Mouse (Mus musculus) layer of hippocampus, postnatal 36 days (tissue): ENCODE data around the gene Hspa1a. TPM values are rescaled to one million over a fixed set of nuclear protein-coding genes. Genes with fewer than 3 reads are reported as not detected.
"Not testable (repeated sequence)": the region's sequence is repeated elsewhere in the genome, so short reads cannot be mapped to it uniquely, and the experiment has no call there.

Experiments
- DNase-seq, 2 experiments: peaks; one replicate each; pipeline ENCODE4 v3.0.0; 2022
- total RNA-seq, 2 experiments: library from RNA; stranded (reverse); gene quantifications; 2 replicates each; pipeline ENCODE4 v1.2.3; 2021

Hspa1a gene
- total RNA-seq, 2 experiments from 2014 or later: 19.1 to 26.6 TPM

- DNase-seq: no peak
These were observed 7.3 kb downstream of the Hspa1a start for GRCm38 (mm10) chr17:34964640-34965049.

GRCm38 (mm10) chr17:34962841-34963240 is 9.1 kb downstream of the Hspa1a start:
- no peak for DNase-seq

GRCm38 (mm10) chr17:34962125-34962524 is 9.8 kb downstream of the Hspa1a start:
- DNase-seq: no peak

DNA sequence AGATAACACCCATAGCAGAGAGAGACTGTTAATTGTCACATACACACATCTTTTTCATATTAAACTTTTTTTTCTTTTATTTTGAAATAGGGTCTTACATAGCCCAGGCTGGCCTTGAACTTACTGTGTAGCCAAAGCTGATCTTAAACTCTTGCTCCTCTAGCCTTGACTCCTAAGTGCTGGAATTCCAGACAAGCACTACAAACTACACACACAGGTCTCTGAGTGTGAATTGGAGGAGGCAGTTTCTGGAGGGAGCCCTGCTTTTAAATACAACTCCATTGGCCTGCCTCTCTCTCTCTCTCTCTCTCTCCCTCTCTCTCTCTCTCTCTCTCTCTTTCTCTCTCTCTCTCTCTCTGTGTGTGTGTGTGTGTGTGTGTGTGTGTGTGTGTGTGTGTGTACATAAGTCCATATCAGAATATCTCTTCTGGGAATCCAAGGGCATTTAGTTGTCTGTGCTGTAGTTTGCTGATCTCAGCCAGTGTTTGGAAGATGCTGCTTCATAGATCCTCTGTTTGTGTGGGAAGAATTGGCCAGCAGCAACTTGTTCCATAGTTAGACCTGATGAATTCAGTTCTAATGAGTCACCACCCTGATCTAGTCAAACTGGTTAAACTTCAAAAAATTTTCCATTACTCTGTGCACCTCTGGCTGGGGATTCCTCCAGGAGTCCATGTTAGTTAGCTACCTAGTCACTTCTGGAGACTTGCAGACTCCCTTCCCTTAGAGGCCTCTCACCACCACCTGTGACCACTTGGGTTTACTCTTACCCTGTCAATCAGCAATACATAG is 11.1 kb downstream of the Hspa1a start:
- no peak for DNase-seq

DNA sequence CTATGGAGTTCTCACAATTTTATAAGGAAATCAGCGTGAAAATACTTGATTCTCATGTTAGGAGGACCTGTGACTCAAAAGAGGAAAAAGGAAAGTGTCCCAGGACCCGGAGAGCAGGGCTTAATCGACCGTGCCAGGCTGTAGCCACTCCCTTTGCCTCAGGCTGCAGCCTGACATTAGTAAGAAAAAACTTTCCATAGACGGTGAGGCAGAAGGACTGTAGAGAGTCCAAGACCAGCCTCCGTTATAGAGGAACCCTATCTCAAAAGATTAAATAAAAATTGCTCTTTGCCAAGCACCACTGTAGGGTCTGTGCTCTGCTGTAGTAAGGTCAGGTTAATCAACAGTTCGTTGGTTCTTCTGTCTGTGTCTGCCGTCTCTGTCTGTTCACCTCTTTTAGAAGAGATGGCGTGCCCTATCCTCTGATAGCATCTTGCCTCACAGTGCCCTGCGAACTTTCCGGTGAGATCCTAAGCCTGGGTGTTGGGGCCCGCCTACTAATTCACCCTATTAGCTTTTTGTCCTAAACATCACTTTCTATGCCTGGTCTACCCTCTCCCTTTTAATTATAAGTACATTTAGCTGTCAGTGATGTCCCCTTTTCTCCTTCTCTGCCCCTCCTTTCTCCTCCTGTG is 12.0 kb downstream of the Hspa1a start:
- DNase-seq: no peak

DNA sequence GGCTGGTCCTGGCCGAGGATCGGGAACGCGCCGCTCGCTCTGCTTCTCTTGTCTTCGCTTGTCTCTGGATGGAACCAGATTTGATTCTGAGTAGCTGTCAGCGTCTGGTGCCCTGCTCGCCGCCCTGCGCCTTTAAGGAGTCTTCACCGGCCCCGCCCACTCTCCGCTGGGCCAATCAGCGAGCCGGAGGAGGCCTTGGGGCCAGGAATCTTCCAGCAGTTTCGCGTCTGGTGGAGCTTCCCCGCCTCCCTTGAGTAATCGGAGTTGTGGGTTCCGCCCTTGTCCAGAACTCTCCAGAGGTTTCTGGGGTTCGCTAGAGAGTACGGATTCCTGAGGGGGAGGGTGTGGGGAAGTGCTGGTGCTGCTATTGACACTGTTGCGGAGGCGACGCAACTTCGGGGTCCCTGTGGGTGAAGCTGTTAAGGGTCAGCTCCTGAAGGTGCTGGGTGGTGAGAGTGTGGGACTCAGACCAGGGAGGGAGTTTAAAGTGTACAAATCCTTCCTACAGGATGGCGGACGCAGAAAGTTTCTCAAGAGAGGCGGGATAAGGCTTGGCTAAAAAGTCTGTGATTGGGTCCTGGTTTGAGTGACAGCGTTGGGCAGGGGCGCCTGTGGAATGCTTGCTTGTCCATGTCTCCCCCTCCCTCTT is 12.7 kb downstream of the Hspa1a start, which contains the start of gene Hspa1b:
Gene Hspa1b, minus strand, starts transcription at position 109 of the 649 bp plus-strand sequence.
- peak; percentile 83 to 85 for DNase-seq

DNA sequence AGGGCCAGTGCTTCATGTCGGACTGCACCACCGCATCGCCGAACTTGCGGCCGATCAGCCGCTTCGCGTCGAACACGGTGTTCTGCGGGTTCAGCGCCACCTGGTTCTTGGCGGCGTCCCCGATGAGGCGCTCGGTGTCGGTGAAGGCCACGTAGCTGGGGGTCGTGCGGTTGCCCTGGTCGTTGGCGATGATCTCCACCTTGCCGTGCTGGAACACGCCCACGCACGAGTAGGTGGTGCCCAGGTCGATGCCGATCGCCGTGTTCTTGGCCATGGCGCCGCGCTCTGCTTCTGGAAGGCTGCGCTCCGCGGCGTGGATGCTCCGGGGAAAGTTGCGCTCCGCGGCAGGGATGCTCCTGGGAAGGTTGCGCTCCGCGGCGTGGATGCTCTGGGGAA is 13.2 kb downstream of the Hspa1a start:
- DNase-seq: not testable (repeated sequence)

DNA sequence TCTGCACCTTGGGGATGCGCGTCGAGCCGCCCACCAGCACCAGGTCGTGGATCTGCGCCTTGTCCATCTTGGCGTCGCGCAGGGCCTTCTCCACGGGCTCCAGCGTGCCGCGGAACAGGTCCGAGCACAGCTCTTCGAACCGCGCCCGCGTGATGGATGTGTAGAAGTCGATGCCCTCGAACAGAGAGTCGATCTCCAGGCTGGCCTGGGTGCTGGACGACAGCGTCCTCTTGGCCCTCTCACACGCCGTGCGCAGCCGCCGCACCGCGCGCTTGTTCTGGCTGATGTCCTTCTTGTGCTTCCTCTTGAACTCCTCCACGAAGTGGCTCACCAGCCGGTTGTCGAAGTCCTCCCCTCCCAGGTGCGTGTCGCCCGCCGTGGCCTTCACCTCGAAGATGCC is 14.0 kb downstream of the Hspa1a start:
- not testable (repeated sequence) for DNase-seq

DNA sequence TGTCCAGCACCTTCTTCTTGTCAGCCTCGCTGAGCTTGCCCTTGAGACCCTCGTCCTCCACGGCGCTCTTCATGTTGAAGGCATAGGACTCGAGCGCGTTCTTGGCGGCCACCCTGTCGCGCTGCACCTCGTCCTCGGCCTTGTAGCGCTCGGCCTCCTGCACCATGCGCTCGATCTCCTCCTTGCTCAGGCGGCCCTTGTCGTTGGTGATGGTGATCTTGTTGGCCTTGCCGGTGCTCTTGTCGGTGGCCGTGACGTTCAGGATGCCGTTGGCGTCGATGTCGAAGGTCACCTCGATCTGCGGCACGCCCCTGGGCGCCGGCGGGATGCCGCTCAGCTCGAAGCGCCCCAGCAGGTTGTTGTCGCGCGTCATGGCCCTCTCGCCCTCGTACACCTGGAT is 14.7 kb downstream of the Hspa1a start:
- DNase-seq: not testable (repeated sequence)

DNA sequence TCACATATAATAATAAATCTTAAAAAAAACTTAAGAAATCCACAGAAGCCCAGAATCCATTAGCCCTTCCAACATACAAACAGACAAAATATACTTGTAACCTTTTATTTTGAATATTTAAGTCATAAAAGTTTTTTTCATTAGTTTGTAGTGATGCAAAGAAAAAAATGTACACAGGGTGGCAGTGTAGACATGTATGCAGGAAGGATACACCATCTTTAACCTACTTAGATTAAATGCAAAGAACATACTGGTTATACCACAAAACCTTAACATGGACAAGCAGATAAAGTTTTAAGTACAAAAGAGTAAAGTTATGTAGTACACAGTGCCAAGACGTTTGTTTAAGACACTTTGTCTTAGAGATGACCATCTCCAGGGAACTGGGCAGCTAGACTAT is 15.6 kb downstream of the Hspa1a start:
- no peak for DNase-seq

DNA sequence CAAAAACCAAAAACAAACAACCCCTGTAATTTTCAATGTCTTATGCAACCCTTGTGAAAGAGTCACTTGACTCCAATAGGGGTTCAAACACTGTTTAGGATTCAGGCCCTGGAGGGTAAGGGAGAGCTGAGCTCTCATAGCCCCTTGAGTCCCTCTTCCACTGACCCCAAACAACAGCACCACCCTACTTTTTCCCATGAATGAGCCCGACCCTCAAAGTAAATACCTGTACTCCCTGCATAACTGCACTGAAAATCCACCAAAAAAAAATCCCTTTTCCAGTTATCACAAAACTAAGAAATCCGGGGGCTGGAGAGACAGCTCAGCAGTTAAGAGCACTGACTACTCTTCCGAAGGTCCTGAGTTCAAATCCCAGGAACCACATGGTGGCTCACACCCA is 16.1 kb downstream of the Hspa1a start:
- no peak for DNase-seq

- no peak for DNase-seq
These were observed 17.1 kb downstream of the Hspa1a start for GRCm38 (mm10) chr17:34954831-34955230.

DNA sequence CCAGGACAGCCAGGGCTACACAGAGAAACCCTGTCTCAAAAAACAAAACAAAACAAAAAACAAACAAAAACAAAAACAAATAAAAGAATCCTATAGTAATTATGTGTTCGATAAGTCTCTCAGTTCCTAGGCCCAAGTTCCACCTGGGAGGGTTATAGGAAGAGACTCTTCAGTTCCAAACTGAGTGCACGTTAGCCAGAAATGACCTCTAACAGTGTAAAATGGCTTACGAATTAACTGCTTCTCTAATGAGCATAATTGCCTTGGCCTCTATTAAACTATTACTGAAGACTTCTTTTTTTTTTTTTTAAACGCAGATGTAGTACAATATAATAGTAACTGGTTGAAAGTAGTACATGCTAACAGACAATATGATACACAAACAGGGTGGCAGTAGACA is 18.1 kb downstream of the Hspa1a start:
- no peak for DNase-seq

DNA sequence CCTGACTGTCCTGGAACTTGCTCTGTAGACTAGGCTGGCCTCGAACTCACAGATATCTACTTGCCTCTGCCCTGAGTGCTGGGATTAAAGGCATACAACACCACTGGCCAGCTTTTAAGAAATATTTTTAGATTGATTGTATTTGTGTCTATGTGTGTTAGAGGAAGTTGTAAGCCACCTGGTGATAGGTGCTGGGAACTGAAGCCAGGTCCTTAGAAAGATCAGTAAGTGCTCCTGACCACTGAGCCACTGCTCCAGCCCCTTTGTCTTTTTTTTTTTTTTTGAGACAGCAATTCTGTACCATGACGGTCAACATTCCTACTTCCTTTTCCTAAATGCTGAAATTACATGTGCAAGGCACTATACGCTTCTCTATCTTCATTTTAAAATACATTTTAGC is 18.7 kb downstream of the Hspa1a start:
- DNase-seq: no peak

DNA sequence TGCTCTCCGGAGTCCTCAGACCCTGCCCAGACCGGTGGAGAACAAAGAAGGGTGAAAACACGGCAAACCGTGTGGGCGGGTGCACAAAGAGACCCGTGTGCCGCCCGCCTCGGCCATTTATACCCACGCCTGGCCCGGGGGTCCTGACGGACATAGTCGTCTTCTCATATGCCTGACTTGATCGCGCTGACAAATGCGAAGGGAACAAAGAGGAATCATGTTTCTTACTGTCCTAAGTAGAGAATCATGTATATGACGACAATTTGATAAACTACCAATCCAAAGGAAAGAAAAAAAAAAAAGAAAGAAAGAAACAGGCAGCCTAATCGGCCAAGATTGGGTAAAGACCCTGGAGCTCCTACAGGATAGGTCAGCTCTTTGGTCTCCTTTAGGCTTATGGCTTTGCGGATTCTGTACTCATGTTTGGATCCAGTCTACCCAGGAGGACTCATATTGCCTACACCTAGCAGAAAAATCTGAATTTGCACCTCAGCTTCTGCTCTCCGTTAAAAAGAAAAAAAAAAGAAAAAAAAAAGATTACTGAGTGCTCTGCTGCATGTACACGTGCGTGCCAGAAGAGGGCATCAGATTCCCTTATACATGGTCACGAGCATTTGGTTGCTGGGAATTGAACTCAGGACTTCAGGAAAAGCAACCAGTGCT is 19.4 kb downstream of the Hspa1a start:
- DNase-seq: peak; percentile 74 to 76

GRCm38 (mm10) chr17:34951636-34952377 is 20.1 kb downstream of the Hspa1a start:
- DNase-seq: no peak

DNA sequence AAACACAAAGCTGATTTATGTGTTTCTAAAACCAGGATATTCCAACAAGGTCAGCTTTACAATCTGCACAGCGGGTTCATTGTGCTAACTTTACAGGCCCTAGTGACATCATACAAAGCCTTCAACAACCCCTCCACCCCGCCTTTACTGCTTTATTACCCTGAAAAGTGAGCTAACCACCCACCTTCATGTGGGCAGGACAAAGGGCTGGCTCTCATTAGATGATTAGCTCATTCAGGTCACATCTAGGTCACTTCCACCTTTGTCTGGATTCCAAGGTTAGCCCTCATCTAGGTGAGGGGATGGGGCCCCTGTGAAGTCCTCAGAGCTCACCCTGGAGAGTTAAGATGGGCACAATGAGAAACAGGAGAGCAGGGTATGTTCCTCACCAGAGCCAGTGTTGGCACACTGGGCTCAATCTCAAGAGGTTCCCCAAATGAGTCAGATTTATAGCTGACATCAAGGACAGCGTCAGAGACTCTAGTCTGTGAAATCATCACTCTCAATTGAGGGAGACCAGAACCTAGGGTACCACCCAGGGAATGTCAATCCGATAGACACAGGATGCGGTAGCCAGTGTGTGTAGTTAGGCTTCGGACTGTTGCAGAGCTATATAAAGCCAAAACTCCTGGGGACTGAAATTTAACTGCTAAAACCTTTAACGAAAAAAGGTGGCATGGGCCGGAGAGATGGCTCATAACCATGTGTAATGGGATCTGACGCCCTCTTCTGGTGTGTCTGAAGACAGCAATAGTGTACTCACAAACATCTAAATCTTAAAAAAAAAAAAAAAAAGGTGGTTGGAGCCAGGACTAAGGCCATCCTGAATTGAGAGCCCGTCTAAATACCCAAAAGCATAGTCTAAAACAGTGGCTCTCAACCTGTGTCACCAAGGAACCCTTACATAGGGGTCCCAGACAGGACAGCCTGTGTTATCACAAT is 21.2 kb downstream of the Hspa1a start:
- DNase-seq: no peak

DNA sequence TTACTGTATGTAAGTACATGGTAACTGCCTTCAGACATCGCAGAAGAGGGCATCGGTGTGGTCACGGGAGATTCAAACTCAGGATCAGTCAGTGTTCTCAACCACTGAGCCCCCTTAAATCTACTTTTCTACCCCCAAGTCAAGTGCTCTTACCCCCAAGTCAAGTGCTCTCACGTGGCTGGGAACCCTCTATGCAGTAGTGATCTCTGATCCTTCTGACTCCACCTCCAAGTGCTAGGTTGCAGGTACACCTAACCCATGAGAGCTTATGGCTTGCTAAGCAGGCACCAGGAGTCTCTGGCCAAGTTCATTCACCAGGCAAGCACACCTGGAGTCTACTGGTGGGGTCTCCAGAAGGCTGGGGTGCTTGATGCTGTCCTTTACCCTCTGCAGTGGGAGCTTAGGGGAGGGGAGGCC is 22.4 kb downstream of the Hspa1a start:
- DNase-seq: no peak

GRCm38 (mm10) chr17:34948721-34949552 is 23.0 kb downstream of the Hspa1a start:
- DNase-seq: not testable (repeated sequence)

DNA sequence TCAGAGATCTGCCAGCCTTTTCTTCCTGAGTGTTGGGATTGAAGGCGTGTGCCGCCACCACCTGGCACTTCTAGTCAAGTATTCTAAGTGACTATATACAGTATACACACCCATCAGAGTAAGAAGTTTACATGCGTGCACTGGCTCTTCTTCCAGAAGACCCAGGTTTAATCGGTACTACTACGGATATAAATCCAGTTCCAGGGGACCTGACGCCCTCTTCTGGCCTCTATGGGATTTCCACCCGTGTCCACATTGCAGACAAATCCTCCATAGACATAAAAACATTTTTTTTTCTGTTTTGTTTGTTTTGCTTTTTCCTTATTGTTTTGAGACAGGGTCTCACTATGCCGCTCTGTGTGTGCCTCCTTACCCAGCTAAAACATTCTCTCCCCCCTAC is 24.4 kb downstream of the Hspa1a start:
- no peak for DNase-seq
